Mouse (Mus musculus) megakaryocyte, embryonic 14.5 days (primary cell): Measurements from ENCODE around the gene Otulin.

Source experiments
- FLI1 ChIP-seq: IDR thresholded peaks from 2 replicates; pipeline ENCODE4 v1.6.1; 2012; ENCODE audit warnings: low read length, inconsistent platforms, mixed read lengths
- GATA1 ChIP-seq: IDR thresholded peaks from 3 replicates; pipeline ENCODE4 v1.6.1; 2012; ENCODE audit warnings: mixed read lengths, low read length, inconsistent platforms, borderline replicate concordance

GRCm38 (mm10) chr15:27537519-27538223 lies 92.8 kb downstream of the Otulin start:
- TF ChIP-seq GATA1 (no peak), FLI1 (no peak)
